Mouse (Mus musculus): Measurements from ENCODE around the gene Rsph3a.
"Not testable (repeated sequence)": the region's sequence is repeated elsewhere in the genome, so short reads cannot be mapped to it uniquely, and the experiment has no call there.

Gene Rsph3a

GRCm38 (mm10) chr17:7928662-7929061 lies 16.8 kb upstream of the Rsph3a start:
- no peak for DNase-seq (ENCODE audit: low spot score in 2 of 2)

DNA sequence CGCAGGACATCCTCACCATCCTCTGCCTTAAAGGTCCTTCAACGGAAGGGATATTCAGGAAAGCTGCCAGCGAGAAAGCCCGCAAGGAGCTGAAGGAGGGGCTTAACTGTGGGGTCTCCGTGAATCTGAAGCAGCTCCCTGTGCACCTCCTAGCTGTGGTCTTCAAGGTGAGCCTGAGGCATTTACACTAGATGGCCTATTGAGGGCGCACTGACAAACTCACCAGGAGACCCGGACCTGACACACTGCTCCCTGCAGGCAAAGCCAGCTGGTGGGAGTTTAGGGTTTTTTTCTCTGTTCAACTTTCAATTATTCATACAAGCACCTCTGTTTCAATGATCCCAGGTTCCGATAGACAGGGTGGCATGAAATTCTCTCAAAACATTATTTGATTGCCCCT lies 16.1 kb upstream of the Rsph3a start:
- no peak for DNase-seq (ENCODE audit: low spot score in 2 of 2)

DNA sequence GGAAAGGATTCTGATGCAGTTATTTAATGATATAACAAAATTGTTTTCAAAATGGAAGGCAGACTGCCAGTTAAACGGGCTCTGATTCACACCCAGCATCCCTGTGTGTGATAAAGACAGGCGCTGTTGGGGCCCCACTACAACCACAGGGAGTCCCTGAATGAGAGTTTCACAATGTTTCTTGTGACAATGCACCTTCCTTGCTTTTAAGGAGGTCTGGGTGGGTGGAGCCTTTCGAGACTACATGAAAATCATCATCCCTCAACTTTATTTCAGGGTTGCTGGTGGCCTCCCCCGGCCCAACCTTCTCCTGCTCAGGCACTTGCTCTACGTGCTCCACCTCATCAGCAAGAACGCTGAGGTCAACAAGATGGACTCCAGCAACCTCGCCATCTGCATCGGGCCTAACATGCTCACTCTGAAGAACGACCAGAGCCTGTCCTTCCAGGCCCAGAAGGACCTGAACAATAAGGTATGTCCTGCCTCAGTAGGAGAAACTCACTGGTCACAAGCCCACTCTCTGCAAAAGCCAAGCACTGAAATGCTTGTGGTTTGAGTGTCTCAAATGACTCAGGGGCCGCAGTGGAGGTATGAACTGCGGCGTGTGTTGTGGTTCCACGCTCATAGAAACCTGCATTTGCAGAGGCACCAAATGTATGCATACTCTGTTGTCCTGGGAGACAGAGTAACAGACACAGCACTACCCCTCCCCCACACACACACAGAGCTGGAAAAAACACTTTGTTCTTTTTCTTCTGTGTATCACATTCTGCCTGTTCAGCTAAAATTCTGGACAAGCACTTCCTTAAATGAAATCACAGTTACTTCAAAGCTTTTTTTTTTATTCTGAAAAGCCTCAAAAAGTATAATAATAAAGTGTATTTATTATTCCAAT lies 14.1 kb upstream of the Rsph3a start:
- DNase-seq (ENCODE audit: low spot score in 2 of 2) = peak in 1 of 2 experiments; percentile 2

DNA sequence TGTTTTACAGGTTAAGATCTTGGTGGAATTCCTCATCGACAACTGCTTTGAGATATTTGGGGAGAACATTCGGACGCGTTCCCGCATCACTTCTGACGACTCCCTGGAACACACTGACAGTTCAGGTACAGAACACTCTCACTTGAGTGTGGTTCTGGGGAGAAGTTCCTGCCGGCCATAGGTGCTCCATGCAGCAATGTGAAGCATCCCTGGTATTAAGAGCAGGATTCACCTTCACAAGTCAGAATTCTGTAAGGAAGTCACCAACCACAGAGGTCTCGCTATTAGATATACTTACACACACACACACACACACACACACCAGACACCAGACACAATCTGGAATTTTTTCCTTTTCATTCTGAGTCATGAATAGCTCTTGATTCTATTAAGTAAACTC lies 13.3 kb upstream of the Rsph3a start:
- not testable (repeated sequence) for DNase-seq (ENCODE audit: low spot score in 2 of 2)

DNA sequence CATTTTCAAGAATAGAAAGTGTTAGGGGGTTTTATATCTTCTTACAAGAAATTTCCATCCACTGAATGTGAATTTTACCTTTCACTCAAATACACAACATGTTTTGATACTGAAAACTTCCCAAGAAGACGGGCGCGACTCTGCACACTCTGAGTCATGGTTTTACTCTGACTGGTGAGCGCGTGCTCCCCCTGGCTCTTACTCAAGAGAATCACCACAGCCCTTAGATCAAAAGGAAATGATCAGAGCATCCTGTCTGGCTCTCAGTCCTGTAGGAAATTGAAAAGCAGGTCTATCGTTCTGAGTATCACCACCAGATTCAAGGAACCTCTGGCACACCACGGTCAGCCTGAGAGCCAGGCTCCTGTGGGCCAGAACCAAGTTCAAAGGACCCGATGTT lies 5.8 kb upstream of the Rsph3a start:
- DNase-seq (ENCODE audit: low spot score in 2 of 2) = peak in 1 of 2 experiments; percentile 44

GRCm38 (mm10) chr17:7946053-7946627 lies 726 bp downstream of the Rsph3a start:
- DNase-seq (ENCODE audit: low spot score in 2 of 2) = not testable (repeated sequence)

GRCm38 (mm10) chr17:7951333-7951732 lies 5.9 kb downstream of the Rsph3a start:
- DNase-seq (ENCODE audit: low spot score in 2 of 2) = not testable (repeated sequence)

- DNase-seq (ENCODE audit: low spot score in 2 of 2) = not testable (repeated sequence)
Measured at GRCm38 (mm10) chr17:7957242-7957641, 11.8 kb downstream of the Rsph3a start.

DNA sequence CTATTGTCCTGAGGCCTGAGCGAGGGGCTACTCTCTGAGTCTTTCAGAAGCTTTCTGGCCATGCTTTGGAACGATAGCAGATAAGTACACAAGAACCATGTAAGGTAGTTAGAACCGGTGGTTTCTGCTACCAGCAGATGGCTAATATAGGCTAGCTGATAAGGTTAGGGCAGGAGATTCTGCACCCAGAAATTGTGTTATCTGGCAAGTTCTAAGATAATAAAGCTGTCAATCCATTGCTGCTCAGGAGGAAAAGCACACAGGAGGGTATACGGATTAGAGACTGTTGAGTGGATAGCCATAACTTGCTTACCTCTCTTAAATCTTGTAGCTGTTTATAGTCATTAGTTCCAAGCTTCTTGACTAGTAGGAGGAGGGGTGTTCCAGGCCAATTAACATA lies 17.9 kb downstream of the Rsph3a start:
- not testable (repeated sequence) for DNase-seq (ENCODE audit: low spot score in 2 of 2)

DNA sequence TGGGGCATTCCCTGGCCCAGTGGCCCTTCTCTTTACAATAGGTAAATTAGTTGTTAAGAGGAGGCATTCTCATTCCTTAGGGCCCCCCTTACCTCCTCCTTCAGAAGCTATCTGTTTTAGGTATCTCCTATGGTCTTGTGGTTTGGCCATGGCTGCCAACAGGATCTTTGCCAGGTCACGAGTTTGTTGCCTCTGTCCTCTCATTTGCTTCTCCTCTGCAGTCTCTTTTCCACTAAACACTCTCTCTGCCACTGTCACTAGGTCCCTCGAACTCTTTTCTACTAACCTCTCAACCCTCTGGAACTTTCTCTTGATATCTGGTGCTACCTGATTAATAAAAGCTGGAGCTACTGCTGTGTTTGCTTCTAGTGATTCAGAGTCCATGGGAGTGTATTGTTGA lies 19.0 kb downstream of the Rsph3a start:
- DNase-seq (ENCODE audit: low spot score in 2 of 2) = not testable (repeated sequence)

GRCm38 (mm10) chr17:7968490-7968889 lies 23.1 kb downstream of the Rsph3a start:
- not testable (repeated sequence) for DNase-seq (ENCODE audit: low spot score in 2 of 2)

DNA sequence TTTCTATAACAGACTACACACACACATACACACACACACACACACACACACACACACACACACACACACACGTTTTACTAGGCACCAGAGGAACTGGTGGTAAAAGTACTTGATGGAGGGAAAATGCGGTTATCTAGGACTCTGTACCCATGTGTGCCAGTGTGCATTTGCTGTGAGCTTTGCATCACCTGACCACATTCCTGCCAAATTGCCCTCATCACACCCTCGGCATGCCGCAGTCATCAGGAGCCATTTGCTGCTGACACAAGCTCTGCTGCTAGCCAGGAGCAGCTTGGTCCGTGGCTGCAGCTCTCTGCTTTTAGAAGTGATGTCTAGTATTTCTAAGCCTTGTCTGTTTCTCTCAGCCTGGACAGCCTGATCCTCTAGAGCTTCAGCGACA lies 24.4 kb downstream of the Rsph3a start:
- DNase-seq (ENCODE audit: low spot score in 2 of 2) = not testable (repeated sequence)

DNA sequence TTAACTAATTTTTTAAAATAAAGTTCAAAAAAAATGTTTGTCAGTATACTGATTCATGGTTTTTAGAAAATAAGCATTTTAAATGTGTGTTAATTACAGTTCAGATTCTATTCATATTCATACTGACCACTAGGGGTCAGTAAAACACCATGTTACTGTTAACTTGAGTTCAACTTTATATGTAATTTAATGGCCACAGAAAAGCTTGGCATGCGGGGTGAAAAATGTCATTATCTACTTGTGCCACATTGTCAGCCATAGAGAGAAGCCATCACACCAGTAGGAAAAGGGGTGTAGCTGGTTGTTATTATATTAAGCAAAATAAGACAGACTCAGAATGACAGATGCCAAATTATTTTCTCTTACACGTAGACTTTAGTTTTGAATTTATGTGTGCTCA lies 38.1 kb downstream of the Rsph3a start:
- DNase-seq (ENCODE audit: low spot score in 2 of 2) = not testable (repeated sequence)

- DNase-seq (ENCODE audit: low spot score in 2 of 2) = not testable (repeated sequence)
Measured at GRCm38 (mm10) chr17:7985597-7985996, 40.2 kb downstream of the Rsph3a start.

DNA sequence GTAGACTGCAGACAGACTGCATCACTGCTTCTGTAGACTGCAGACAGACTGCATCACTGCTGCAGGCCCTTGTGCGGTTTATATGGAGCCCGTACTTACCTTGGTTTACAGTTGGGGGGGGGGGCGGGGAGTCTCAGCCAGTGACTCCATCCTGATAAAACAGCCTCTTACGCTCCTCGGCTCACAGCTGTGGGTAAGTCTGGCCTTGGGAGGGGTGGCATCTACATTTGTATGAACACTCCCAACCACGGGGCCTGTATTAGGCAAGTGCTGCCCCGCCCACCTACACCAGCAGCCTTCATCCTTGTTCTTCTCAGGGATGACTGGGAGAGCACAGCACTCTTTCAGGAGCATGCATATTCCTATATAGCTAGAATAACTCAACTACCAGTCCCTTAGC lies 41.6 kb downstream of the Rsph3a start:
- not testable (repeated sequence) for DNase-seq (ENCODE audit: low spot score in 2 of 2)

- DNase-seq (ENCODE audit: low spot score in 2 of 2) = not testable (repeated sequence)
Measured at GRCm38 (mm10) chr17:8003248-8003647, 57.8 kb downstream of the Rsph3a start.

DNA sequence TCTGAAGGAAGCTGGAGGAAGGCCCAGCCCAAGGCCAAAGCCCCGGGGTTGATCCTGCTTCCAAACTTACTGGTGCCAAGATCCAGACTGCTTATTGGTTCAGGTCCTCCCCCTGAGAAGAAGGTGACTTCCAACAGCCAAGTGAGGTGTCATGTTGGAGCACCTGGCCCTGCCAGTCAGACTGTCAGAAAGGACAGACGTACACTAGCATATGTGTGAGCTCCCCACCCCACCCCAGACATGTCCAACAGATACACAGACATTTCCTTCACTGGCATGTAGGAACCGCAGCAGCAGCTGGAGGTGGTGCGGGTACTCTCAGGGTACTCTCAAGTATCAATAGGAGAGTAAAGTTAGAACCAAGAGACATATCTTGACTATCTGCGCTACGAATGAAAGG lies 61.4 kb downstream of the Rsph3a start:
- not testable (repeated sequence) for DNase-seq (ENCODE audit: low spot score in 2 of 2)

DNA sequence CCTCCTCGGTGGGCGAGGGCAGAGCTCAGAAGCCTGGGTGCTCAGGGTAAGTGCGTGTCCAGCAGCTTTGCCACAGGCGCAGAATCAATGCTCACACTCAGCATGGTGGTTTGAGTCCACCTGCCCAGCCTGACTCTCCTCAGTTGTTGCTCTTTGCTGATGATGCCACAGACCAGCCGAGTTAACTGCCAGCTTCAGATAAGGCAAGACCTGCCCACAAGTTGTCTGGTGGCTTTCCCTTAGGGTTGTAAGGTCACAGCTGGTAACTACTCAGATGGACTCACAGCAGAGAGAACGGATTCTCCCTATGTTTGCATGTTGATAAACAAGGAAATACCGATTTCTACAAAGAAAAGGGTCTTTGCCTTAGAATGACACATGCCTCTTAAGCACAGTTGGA lies 64.2 kb downstream of the Rsph3a start:
- DNase-seq (ENCODE audit: low spot score in 2 of 2) = not testable (repeated sequence)

GRCm38 (mm10) chr17:8013974-8014373 lies 68.6 kb downstream of the Rsph3a start:
- not testable (repeated sequence) for DNase-seq (ENCODE audit: low spot score in 2 of 2)

- DNase-seq (ENCODE audit: low spot score in 2 of 2) = not testable (repeated sequence)
Measured at GRCm38 (mm10) chr17:8022675-8023074, 77.3 kb downstream of the Rsph3a start.

DNA sequence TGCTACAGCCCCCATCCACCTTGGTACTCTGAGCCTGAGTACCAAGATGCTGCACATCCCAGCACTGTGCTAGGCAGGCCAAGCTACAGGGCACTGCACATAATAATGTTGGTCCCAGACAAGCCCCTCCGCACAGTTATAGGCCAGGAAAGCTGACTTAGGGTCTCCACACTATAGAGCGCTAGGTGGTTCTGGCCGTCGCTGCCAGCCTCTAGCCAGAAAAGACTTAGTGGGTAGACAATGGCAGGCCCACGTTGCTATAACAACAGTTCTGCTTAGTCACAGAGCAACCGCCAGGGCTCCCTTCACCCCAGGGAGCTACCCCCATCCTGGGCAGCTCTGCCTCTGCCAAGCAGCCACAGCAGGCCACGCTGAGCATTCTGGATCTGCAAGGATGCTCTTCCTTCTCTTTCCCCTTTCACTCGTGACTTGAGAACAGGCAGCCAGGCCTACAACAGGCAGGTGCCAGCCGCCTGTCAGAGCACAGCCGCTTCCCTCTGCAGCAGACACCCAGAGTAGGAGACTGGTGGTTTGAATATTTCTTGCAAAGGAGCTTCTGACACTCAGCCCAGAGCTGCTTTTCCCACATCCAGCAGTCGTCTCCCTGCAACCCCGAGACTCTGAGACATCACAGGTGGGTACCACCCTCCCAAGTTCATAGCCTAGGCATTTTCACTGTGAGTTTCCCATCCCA lies 82.2 kb downstream of the Rsph3a start:
- DNase-seq (ENCODE audit: low spot score in 2 of 2) = not testable (repeated sequence)

Measured in spleen, postnatal 10 days (tissue).